Mouse (Mus musculus) embryonic fibroblast, embryonic 13.5 days (primary cell): ENCODE data around the gene Snap23. TPM values are rescaled to one million over a fixed set of nuclear protein-coding genes. Genes with fewer than 3 reads are reported as not detected.
A peak's percentile ranks its signal among the peaks of the same experiment; 100 is the strongest.

Source experiments
- H3K27ac ChIP-seq: 2 replicates; pipeline ENCODE4 v1.5.1; 2012; ENCODE audit warnings: low read length, control low read depth, inconsistent platforms; ENCODE audit not compliant: insufficient read depth
- H3K4me1 ChIP-seq: 2 replicates; pipeline ENCODE4 v1.6.1; 2011; ENCODE audit warnings: low read length; ENCODE audit not compliant: control insufficient read depth, insufficient read depth
- H3K4me3 ChIP-seq: 2 replicates; pipeline ENCODE4 v1.5.1; 2011; ENCODE audit warnings: mild to moderate bottlenecking, control low read depth, low read length; ENCODE audit not compliant: insufficient read depth
- CTCF ChIP-seq: IDR thresholded peaks from 2 replicates; pipeline ENCODE4 v1.5.1; 2011; ENCODE audit warnings: mild to moderate bottlenecking, control low read depth, low read length, moderate library complexity, borderline replicate concordance; ENCODE audit not compliant: insufficient read depth
- POLR2A ChIP-seq: IDR thresholded peaks from 2 replicates; pipeline ENCODE4 v1.6.1; 2011; ENCODE audit warnings: low read depth, mild to moderate bottlenecking, control low read depth, low read length, moderate library complexity
- polyA plus RNA-seq: library from polyadenylated mRNA; stranded (reverse); fragments of >200 nt; gene quantifications from 2 replicates; pipeline ENCODE4 v1.2.4, GENCODE M21; 2011; ENCODE audit warnings: low read depth; ENCODE audit not compliant: missing spikeins, insufficient read length

The Snap23 gene
- polyA plus RNA-seq, 1 experiment = 115 TPM

DNA sequence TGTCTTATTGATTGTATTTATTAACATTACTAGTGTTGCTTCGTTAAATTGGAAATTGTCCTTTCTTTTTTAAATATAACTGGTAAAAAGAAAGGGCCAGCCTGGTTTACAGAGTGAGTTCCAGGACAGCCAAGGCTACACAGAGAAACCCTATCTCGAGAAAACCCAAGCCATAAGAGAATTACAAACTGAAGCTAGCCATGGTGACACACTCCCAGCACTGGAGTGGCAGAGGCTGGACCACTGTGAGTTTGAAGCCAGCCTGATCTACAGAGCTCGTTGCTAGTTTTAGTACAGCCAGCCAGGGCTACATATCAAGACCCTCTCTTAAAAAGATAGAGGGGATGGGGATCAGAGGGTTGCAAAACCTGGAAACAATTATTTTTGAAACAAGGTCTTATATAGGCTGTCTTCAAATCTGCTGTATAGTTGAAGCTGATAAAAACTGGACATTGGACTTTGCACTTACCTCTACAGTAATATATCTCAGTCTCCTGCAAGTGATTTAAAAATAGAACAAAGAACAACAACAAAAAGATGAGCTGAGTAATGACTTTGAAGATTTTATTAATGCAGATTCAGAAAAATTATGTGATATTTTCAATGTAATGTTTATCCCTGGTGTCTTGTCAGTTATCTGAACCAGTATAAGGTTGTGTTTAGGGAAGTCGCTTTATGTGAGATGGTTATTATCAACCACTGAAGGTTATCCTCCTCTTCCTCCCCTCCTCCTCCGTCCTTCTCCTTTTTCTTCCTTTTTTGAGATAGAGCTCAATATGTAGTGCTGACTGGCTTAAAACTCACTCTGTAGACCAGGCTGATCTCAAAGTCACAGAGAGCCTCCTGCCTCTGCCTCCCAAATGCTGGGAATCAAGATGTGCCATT is 49.0 kb downstream of the Snap23 start:
- Histone ChIP-seq H3K4me3 (no peak overlapping the region), H3K27ac (no peak overlapping the region), H3K4me1 (no peaks in the 10 kb centered on the region)
- TF ChIP-seq CTCF = no peak
- TF ChIP-seq POLR2A = no peak

DNA sequence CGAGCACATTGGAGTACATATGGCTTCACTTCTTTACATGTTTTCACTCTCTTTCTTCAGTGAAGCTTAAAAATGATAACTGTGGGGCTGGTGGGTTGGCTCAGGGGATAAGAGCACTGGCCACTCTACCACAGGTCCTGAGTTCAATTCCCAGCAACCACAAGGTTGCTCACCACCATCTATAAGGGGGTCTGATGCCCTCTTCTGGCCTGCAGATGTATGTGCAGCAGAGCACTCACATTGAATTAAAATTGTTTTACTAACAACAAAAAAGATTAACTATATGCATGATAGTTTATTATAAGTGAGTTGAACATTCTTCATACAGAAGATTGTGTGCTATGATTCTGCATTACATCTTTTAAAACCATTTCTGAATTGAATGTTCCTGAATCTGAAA is 52.1 kb downstream of the Snap23 start:
- no peak overlapping the region for H3K4me3 ChIP-seq
- no peaks in the 10 kb centered on the region for H3K4me1 ChIP-seq
- no peak overlapping the region for H3K27ac ChIP-seq
- no peak for TF ChIP-seq CTCF

DNA sequence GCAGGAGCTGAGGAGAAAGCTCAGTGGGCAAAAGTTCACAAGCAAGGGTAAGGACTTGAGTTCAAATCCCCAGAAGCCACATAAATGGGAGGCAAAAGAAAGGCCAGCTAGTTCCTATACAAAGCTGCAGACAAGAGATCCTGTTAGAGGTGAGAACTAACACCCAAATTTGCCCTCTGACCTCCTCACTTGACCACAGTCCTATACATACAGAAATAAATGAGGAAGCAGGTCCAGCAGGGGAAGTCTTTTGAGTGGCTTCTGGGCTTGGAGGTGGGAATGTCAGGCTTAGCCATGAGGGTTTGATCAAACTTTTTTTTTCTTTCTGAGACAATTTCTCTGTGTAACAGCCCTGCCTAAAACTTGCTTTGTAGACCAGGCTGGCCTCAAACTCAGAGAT is 55.4 kb downstream of the Snap23 start:
- no peak overlapping the region for H3K27ac ChIP-seq
- no peak for TF ChIP-seq POLR2A
- no peak for TF ChIP-seq CTCF
- H3K4me1 ChIP-seq = no peaks in the 10 kb centered on the region
- no peak overlapping the region for H3K4me3 ChIP-seq

DNA sequence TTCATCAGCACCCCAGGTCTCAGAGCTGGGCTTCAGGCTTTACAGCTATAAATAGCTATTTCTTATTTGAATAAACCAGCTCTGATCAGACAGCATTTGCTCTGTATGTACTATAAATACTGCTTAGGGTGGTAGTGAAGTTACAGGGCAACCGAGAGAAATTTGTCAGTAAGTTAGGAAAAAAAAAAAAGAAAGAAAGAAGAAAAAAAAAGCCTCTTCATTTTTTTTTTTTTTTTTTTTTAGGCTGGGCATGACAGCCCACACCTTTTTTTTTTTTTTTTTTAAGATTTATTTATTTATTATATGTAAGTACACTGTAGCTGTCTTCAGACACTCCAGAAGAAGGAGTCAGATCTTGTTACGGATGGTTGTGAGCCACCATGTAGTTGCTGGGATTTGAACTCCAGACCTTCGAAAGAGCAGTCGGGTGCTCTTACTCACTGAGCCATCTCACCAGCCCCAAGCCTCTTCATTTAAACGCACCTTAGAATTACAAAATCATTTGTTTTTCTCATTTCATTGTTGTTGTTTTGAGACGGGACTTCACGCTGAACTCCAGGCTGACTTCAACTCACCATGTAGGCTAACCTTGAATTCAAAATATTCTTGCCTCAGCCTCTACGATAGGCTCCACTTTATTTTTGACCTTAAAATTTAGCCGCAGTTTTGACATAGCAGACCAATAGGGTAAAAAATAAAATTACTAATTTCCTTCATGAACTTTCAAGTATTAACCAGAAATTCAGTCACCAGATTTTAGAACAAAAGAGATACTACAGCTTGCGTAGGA is 60.8 kb downstream of the Snap23 start:
- Histone ChIP-seq H3K4me3 (peak overlapping the region; percentile 20; the same call in 1 of the 2 replicates), H3K27ac (no peak overlapping the region)
- TF ChIP-seq CTCF (no peak), POLR2A (no peak)

DNA sequence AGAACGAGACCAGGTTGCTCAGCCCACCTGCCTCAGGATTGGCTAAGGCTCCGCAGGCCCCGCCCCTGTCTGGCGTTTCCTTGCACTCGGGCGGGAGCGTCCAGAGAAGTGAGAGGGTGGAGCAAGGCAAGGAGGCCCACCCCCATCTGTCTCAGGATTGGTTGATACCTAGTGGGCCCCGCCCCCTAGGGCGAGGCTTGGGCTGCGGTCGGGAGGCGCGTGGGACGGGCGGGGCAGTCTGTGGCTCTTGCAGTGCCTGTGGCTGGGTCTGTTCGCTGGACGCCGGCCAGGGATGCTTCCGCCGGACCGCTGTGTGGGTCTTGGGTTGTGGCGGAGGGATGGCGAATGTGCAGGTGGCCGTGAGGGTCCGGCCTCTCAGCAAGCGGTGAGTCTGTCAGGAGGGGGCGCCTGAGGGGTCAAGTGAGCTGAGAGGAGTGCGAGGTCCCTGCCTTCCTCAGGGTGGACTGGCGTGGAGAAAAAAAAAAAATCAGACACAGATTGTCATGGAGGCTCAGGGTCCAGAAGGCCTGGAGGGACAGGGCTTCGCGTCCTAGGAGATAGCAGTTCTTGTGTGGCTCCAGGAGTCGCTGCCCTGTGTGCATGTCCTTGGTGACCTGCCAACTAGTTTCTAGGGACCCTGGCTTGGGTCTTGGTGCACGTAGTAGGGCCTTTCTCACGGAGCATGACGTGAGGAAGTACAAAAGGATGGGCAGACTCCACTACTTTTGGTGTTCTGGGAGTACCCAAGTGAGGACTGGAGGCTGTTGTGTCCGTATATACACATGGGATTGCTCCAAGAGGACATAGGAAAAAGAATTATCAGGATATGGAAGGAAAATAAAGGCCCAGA is 61.6 kb downstream of the Snap23 start, which contains the start of gene Stard9:
Gene Stard9 (plus strand): TSS at position 236 of the 850 bp plus-strand sequence.
- peak within 1 kb of the TSS; percentile 60 for H3K4me3 ChIP-seq
- TF ChIP-seq POLR2A (peak; percentile 70), CTCF (no peak)
- H3K27ac ChIP-seq = no peak within 1 kb of the TSS
- 0 out of 2 replicates have a peak, but pooled peaks cover 5% of the 10 kb centered on the region for H3K4me1 ChIP-seq

More for the DNA sequence above, 60.8 kb downstream of the Snap23 start:
- H3K4me1 ChIP-seq = 0 out of 2 replicates have a peak, but pooled peaks cover 5% of the 10 kb centered on the region

DNA sequence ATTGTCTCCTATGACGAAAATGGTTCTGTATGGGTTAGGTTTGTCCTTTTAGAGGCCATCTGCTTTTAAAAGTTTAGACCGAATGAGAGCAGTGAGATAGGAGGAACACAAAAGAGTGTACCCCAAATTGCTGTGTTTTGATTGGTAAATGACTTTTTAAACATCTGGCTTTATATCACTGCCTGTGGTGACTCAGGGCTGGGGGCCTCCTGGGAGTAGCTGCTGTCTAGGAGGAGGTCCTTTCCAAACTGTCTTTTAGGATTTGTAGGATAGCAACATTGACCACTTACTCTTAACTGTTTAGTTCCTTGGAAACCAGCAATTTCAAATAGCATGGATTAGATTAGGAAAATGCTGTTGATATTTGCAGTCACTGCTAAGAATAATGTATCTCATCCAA is 62.8 kb downstream of the Snap23 start:
- Histone ChIP-seq H3K4me3 (no peak overlapping the region), H3K4me1 (0 out of 2 replicates have a peak, but pooled peaks cover 5% of the 10 kb centered on the region), H3K27ac (no peak overlapping the region)
- TF ChIP-seq CTCF (no peak), POLR2A (no peak)

DNA sequence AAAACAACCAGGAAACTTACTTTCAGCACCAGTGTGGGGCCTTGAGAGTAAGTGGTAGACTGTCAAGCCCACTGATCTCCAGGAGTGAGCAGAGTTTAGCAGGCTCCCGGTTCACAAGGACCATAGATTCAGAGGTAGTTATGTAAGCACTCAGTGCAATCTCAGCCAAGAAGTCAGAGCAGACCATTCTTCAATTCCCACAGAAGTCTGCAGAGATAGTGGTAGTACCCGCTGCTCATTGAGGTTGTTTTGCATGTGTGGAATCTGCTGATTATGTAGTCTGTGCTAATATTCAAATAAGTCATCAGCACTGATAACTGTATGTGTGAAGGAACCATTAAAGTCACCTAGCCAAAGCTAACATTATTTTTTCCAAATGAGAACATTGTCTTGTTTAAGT is 63.2 kb downstream of the Snap23 start:
- Histone ChIP-seq H3K4me1 (0 out of 2 replicates have a peak, but pooled peaks cover 5% of the 10 kb centered on the region), H3K4me3 (no peak overlapping the region), H3K27ac (no peak overlapping the region)
- TF ChIP-seq POLR2A = no peak
- TF ChIP-seq CTCF = no peak

DNA sequence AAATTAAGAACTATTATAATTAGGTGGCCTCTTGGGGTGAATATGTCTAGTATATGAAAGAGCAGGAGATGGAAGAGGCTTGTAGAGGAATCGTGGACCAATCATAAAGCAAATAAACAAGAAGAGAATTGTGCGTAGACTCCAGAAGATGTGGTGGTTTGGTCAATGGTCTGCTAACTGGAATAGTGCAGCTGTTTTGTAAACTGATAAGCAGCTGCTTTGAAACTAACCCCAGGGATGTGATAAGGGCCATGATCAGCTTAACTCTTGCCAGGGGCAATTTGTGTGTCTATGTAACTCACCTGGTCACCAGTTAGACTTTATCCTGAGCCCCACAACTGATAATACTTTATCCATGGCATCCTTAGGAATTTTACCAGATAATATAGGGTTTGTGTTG is 64.0 kb downstream of the Snap23 start:
- TF ChIP-seq POLR2A (no peak), CTCF (no peak)
- H3K4me3 ChIP-seq = no peak overlapping the region
- 0 out of 2 replicates have a peak, but pooled peaks cover 5% of the 10 kb centered on the region for H3K4me1 ChIP-seq
- no peak overlapping the region for H3K27ac ChIP-seq

DNA sequence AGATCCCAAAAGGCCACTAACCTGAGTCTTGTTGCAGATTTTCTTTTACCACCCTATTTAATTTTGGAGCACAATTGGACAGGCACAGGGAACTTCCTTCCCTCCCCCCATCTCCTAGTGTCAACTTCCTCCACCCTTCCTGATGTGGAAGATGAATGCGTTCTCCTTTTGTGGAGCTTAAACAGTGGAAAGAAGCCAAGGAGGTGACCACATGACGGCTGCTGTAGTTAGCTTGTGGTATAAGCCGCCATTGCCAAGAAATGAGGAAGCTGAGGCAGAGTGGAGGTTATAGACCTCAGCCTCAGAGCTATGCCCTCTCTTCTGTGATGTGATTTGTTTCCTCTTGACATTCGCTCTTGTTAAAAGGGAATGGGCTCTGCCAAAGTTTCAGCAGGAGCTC is 64.5 kb downstream of the Snap23 start:
- TF ChIP-seq CTCF (no peak), POLR2A (no peak)
- H3K27ac ChIP-seq = no peak overlapping the region
- 0 out of 2 replicates have a peak, but pooled peaks cover 5% of the 10 kb centered on the region for H3K4me1 ChIP-seq
- no peak overlapping the region for H3K4me3 ChIP-seq
